Mouse (Mus musculus) limb, embryonic 14.5 days (tissue): ENCODE measurements at regions not wholly inside any gene's neighbourhood (a gene's known extent, or its start where the extent isn't known, plus 50 kb on each side); places are given as distances from the start of the nearest gene placed in this dataset.

Source experiments
- ATAC-seq: fragments of 200-750 bp; cut with Nextera tagmentation; 2 replicates; pipeline ENCODE4 v1.8.0; 2017; ENCODE audit warnings: low read depth, moderate number of reproducible peaks, moderate TSS enrichment; ENCODE audit not compliant: low FRiP score
- DNase-seq: peaks from one replicate; pipeline ENCODE4 v3.0.0-alpha.2; 2015; ENCODE audit warnings: low spot score
- H3K27ac ChIP-seq: fragments of 300-500 bp; sonication (generic); replicated peaks from 2 replicates; pipeline ENCODE4 v1.5.1; 2014; ENCODE audit warnings: low read depth, mild to moderate bottlenecking, low read length, moderate library complexity, mixed read lengths
- H3K27me3 ChIP-seq: fragments of 300-500 bp; sonication (generic); 2 replicates; pipeline ENCODE4 v1.6.1; 2014; ENCODE audit warnings: low read length, mixed read lengths; ENCODE audit not compliant: control insufficient read depth, insufficient read depth
- H3K36me3 ChIP-seq: fragments of 300-500 bp; sonication (generic); 2 replicates; pipeline ENCODE4 v1.6.1; 2014; ENCODE audit warnings: mild to moderate bottlenecking, low read length, moderate library complexity, mixed read lengths; ENCODE audit not compliant: control insufficient read depth, insufficient read depth
- H3K4me1 ChIP-seq: fragments of 300-500 bp; sonication (generic); 2 replicates; pipeline ENCODE4 v1.6.1; 2014; ENCODE audit warnings: antibody characterized with exemption, low read length, mixed read lengths; ENCODE audit not compliant: control insufficient read depth, insufficient read depth
- H3K4me2 ChIP-seq: fragments of 300-500 bp; sonication (generic); replicated peaks from 2 replicates; pipeline ENCODE4 v1.6.1; 2014; ENCODE audit warnings: low read depth, mild to moderate bottlenecking, low read length, moderate library complexity; ENCODE audit not compliant: severe bottlenecking
- H3K4me3 ChIP-seq: fragments of 300-500 bp; sonication (generic); replicated peaks from 2 replicates; pipeline ENCODE4 v1.5.1; 2014; ENCODE audit warnings: low read length
- H3K9ac ChIP-seq: fragments of 300-500 bp; sonication (generic); 2 replicates; pipeline ENCODE4 v1.6.1; 2014; ENCODE audit warnings: mild to moderate bottlenecking, low read depth, low read length, moderate library complexity; ENCODE audit not compliant: severe bottlenecking
- H3K9me3 ChIP-seq: fragments of 300-500 bp; sonication (generic); 2 replicates; pipeline ENCODE4 v1.6.1; 2016; ENCODE audit warnings: low read length; ENCODE audit not compliant: control insufficient read depth
- POLR2A ChIP-seq: fragments of 200-500 bp; IDR thresholded peaks from 2 replicates; pipeline ENCODE4 v1.8.0; 2012; ENCODE audit warnings: inconsistent platforms, mild to moderate bottlenecking, moderate library complexity, borderline replicate concordance; ENCODE audit not compliant: insufficient read depth, insufficient read length; ENCODE audit errors: extremely low read depth
- WGBS: fragments of 180-500 bp; shearing (Covaris S2); extraction: QIAGEN DNeasy Blood & Tissue Kit; methylation state at CpG from one replicate; pipeline ENCODE4 v1.1.7; 2014; 5-methylcytosine and 5-hydroxymethylcytosine counted together

DNA sequence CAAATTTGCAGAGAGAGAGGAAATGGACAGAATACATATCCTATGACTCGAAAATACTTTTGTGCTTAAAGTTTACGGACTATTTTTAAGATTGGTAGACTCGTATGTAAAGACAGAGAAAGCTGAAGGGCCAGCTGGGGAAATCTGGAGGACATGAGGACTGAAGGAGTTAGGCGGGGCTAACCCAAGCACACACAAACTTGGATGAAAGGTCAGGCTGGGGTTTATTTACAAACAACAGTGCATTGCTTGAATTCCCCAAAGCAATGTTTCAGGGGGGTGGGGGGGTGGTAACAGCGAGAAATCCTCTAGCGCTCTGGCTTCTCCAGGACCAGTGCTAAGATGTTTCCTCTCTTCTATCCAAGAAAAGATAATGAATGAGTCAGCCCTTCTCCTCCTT is 68.3 kb downstream of the Ptger2 start:
- H3K9ac ChIP-seq: no peak overlapping the region
- H3K27ac ChIP-seq: no peak overlapping the region
- no peak for TF ChIP-seq POLR2A
- H3K4me1 ChIP-seq: no peaks in the 10 kb centered on the region
- DNase-seq (no peak), ATAC-seq (no peak)
- H3K4me3 ChIP-seq: no peak overlapping the region
- H3K36me3 ChIP-seq: no peaks in the 10 kb centered on the region
- H3K9me3 ChIP-seq: no peaks in the 10 kb centered on the region
- 68% methylated on average over 6 of the region's 6 CpGs for WGBS
- no peak overlapping the region for H3K4me2 ChIP-seq
- no peaks in the 10 kb centered on the region for H3K27me3 ChIP-seq

- DNase-seq (no peak), ATAC-seq (no peak)
- Histone ChIP-seq H3K4me2 (no peak overlapping the region), H3K4me3 (no peak overlapping the region), H3K27me3 (no peaks in the 10 kb centered on the region), H3K4me1 (no peaks in the 10 kb centered on the region), H3K9me3 (no peaks in the 10 kb centered on the region), H3K27ac (no peak overlapping the region), H3K36me3 (no peaks in the 10 kb centered on the region), H3K9ac (no peak overlapping the region)
- WGBS: 84% methylated on average over 3 of the region's 3 CpGs
- no peak for TF ChIP-seq POLR2A
Measured at GRCm38 (mm10) chr14:45061681-45062080, 73.7 kb downstream of the Ptger2 start.

DNA sequence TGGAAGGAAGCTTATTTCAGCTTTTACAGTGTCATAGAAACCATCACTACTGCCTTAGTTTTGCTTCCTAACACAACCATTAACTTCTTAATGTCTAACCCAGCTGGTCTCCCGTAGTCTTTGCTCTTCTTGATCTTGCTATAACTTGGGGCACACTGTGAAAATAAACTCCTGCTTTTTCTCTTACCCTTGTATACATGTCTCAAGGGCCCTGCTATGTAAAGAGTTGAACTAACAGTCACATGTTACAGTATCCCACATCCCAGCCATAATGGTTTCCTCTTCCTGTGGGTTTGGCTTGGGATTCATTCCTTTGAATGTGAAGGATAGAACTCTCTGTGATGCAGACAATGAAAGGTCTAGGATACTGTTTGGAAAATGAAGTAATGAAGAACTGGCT is 76.5 kb downstream of the Ptger2 start:
- no peak for DNase-seq
- no peaks in the 10 kb centered on the region for H3K36me3 ChIP-seq
- no peaks in the 10 kb centered on the region for H3K4me1 ChIP-seq
- no peaks in the 10 kb centered on the region for H3K27me3 ChIP-seq
- H3K27ac ChIP-seq: no peak overlapping the region
- no peak overlapping the region for H3K9ac ChIP-seq
- peak; percentile 65; the same call in 1 of the 2 replicates for ATAC-seq
- H3K9me3 ChIP-seq: no peaks in the 10 kb centered on the region
- H3K4me3 ChIP-seq: no peak overlapping the region
- WGBS: 53% methylated on average over 1 of the region's 1 CpGs
- no peak for TF ChIP-seq POLR2A
- no peak overlapping the region for H3K4me2 ChIP-seq

GRCm38 (mm10) chr14:45069598-45070212 is 81.7 kb downstream of the Ptger2 start:
- Histone ChIP-seq H3K36me3 (no peaks in the 10 kb centered on the region), H3K9me3 (no peaks in the 10 kb centered on the region), H3K27ac (no peak overlapping the region), H3K4me1 (no peaks in the 10 kb centered on the region), H3K4me2 (no peak overlapping the region), H3K9ac (no peak overlapping the region), H3K27me3 (no peaks in the 10 kb centered on the region), H3K4me3 (no peak overlapping the region)
- no peak for TF ChIP-seq POLR2A
- no peak for DNase-seq
- WGBS: 39% methylated on average over 6 of the region's 6 CpGs
- ATAC-seq: no peak

- TF ChIP-seq POLR2A: no peak
- Histone ChIP-seq H3K27me3 (no peaks in the 10 kb centered on the region), H3K27ac (no peak overlapping the region), H3K4me1 (no peaks in the 10 kb centered on the region), H3K4me2 (no peak overlapping the region), H3K4me3 (no peak overlapping the region), H3K9ac (no peak overlapping the region), H3K9me3 (no peaks in the 10 kb centered on the region), H3K36me3 (no peaks in the 10 kb centered on the region)
- DNase-seq (no peak), ATAC-seq (no peak)
- 57% methylated on average over 4 of the region's 4 CpGs for WGBS
Measured at GRCm38 (mm10) chr14:45074902-45075488, 87.0 kb downstream of the Ptger2 start.
